Mouse (Mus musculus): ENCODE results near the gene Trim68.
"Not testable (repeated sequence)": the region's sequence is repeated elsewhere in the genome, so short reads cannot be mapped to it uniquely, and the experiment has no call there.

Trim68 gene

GRCm38 (mm10) chr7:102686944-102687501 lies at the start of gene Trim68:
Gene Trim68 (minus strand): TSS chr7:102687327.
- peak; percentile 92 for DNase-seq (ENCODE audit: low spot score)

GRCm38 (mm10) chr7:102733793-102734192 lies 46.7 kb upstream of the Trim68 start:
- no peak for DNase-seq (ENCODE audit: low spot score)

- DNase-seq (ENCODE audit: low spot score): no peak
Observed at GRCm38 (mm10) chr7:102727391-102727790, 40.3 kb upstream of the Trim68 start, which contains the start of gene Olfr559. Gene Olfr559 (minus strand): TSS chr7:102727491.

GRCm38 (mm10) chr7:102718970-102719369 lies 31.8 kb upstream of the Trim68 start, which contains the start of gene Olfr33:
Gene Olfr33 (minus strand): TSS chr7:102719070.
- no peak for DNase-seq (ENCODE audit: low spot score)

- DNase-seq (ENCODE audit: low spot score): no peak
Observed at GRCm38 (mm10) chr7:102701915-102702314, 14.8 kb upstream of the Trim68 start, which contains the start of gene Olfr558. Gene Olfr558 (plus strand): TSS chr7:102702215.

GRCm38 (mm10) chr7:102698461-102698860 lies 11.3 kb upstream of the Trim68 start:
- DNase-seq (ENCODE audit: low spot score): no peak

- DNase-seq (ENCODE audit: low spot score): peak; percentile 78
Observed at GRCm38 (mm10) chr7:102695358-102696125, 8.4 kb upstream of the Trim68 start, which contains the start of gene Olfr557. Gene Olfr557 (plus strand): TSS chr7:102695910.

- DNase-seq (ENCODE audit: low spot score): no peak
Observed at GRCm38 (mm10) chr7:102681916-102682315, 5.2 kb downstream of the Trim68 start.

- no peak for DNase-seq (ENCODE audit: low spot score)
Observed at GRCm38 (mm10) chr7:102676225-102676624, 10.9 kb downstream of the Trim68 start.

GRCm38 (mm10) chr7:102665378-102665777 lies 21.7 kb downstream of the Trim68 start:
- DNase-seq (ENCODE audit: low spot score): peak; percentile 53

GRCm38 (mm10) chr7:102664599-102664998 lies 22.5 kb downstream of the Trim68 start, which contains the start of gene Olfr556:
Gene Olfr556 (plus strand): TSS chr7:102664899.
- DNase-seq (ENCODE audit: low spot score): no peak

GRCm38 (mm10) chr7:102658523-102658922 lies 28.6 kb downstream of the Trim68 start, which contains the start of gene Olfr555:
Gene Olfr555 (plus strand): TSS chr7:102658823.
- no peak for DNase-seq (ENCODE audit: low spot score)

GRCm38 (mm10) chr7:102644945-102645344 lies 42.2 kb downstream of the Trim68 start:
- DNase-seq (ENCODE audit: low spot score): not testable (repeated sequence)

GRCm38 (mm10) chr7:102638132-102638531 lies 49.0 kb downstream of the Trim68 start, which contains the start of gene Olfr554:
Gene Olfr554 (plus strand): TSS chr7:102638432.
- DNase-seq (ENCODE audit: low spot score): no peak

- DNase-seq (ENCODE audit: low spot score): peak; percentile 20
Observed at GRCm38 (mm10) chr7:102636665-102637064, 50.5 kb downstream of the Trim68 start.
